Mouse (Mus musculus) layer of hippocampus, adult 8-10 months (tissue): ENCODE data around the gene Skida1. TPM values are rescaled to one million over a fixed set of nuclear protein-coding genes. Genes with fewer than 3 reads are reported as not detected.
A peak's percentile ranks its signal among the peaks of the same experiment; 100 is the strongest.

Experiments used
- DNase-seq, 2 experiments: peaks; one replicate each; pipeline ENCODE4 v3.0.0; 2022; ENCODE audit warnings: low spot score in 2 of 2
- total RNA-seq, 4 experiments: library from RNA; stranded (reverse); gene quantifications; 2 replicates each; pipeline ENCODE4 v1.2.4; 2022

The Skida1 gene
- total RNA-seq, 4 experiments from 2014 or later: 12.9 to 16.1 (median 13.9) TPM

DNA sequence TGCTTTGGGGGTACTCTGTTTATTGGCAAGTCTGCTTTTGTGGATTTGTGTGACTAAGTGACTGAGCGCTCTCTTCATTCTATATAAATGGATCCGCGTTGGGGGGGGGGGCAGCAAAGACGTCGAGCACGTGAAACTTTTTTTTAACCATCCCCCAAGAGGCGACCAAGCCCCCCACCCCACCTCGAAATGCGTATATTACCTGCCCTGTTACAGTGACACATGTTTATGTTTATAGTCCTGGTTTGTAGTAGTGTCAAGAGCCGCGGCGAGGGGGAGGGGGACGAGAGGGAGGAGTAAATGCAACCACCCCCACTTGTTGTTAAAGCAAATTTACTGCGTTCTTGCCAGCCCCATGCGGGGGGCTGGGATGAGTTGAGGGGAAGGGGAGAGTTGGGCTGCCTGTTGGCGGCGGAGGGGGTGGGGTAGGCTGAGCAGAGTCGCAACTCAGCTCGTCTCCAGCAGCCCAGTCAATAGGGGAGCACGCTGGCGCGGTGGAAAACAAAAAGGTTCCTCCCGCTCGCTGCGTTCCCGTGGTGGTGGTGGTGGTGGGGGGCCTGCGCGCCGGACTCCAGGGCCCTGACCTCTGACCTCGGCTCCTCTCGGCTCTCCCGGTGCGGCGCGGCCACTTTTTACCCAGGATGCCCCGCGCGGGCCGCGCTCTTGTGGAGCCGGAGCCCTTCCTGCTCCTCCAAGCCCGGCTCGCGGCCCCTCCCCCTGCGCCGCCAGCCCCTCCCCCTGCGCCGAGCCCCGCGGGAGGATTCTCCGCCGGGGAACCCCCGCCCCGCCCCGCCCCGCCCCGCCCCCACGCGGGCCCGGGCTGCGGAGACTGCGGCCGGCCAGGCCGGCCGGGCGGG lies 7.3 kb upstream of the Skida1 start:
- DNase-seq: peak; percentile 87 to 88

DNA sequence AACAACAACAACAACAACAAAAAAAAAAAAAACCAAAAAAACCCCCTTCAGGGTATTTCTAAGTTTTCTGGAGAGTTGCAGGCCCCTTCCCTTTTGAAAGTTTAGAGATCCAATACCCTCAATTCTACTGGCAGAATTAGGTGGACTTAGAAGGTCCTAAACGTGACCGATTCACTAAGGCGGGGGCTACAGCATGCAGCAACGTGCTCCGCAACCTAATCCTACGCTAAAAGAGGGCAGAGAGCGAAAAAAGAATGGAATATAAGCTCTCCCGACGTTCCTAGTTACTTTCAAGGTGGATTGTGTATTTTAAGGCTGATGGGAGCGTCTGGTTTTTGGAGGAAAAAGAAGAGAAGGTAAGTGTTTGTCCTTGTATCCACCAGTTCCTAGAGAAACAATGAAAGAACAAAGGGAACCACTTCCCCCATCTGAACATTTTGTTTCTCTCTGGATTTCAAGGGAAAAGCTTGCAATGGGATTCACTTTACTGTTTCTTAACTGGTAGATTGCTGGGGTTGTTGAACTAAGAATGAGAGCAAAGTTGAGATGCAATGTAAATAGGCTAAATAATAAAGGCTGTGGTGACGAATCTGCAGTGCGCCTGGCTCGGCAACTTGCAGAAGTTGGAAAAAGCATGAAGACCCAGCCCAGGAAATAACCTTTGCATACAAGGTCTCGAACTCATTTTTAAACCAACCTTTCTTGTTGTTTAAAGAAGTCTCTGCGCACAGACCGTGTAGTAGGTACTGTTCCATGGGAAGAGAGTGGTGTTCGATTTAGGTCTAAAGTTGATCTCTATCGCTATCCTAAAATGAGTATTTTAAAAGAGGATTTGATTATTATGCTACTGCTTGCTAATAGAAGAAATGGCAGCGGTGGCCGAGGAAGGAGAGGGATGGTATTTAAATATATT lies 6.4 kb upstream of the Skida1 start, which contains the start of gene Mllt10:
Mllt10 (plus strand) TSS at position 222 of the 913 bp plus-strand sequence.
- DNase-seq: no peak

DNA sequence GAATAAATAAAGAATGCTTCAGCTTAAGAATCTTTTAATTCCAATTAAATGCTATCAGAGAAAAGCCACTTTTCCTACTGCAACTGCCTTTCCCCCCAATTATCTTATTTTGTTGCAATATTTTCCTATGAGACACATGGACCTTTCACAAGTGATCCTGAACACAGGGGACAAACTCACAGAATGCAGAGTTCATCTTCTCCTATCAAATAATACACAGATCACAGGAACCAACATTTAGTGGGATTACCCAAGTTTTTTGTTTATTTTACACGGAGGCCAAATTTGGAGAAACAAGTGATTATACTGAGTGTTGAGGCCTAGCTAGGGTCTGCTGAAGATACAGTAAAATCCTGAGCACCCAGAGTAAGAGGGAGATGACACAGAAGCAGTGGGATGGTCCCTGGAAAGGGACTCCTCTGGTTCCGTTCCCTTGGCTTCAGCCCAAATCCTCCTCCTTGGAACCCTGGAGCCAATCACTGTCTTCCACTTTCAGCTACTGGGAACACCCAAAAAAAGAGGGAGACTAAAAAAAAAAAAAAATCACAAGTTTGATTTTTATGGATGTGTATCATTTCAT lies 5.2 kb upstream of the Skida1 start:
- DNase-seq: peak in 1 of 2 experiments; percentile 13

DNA sequence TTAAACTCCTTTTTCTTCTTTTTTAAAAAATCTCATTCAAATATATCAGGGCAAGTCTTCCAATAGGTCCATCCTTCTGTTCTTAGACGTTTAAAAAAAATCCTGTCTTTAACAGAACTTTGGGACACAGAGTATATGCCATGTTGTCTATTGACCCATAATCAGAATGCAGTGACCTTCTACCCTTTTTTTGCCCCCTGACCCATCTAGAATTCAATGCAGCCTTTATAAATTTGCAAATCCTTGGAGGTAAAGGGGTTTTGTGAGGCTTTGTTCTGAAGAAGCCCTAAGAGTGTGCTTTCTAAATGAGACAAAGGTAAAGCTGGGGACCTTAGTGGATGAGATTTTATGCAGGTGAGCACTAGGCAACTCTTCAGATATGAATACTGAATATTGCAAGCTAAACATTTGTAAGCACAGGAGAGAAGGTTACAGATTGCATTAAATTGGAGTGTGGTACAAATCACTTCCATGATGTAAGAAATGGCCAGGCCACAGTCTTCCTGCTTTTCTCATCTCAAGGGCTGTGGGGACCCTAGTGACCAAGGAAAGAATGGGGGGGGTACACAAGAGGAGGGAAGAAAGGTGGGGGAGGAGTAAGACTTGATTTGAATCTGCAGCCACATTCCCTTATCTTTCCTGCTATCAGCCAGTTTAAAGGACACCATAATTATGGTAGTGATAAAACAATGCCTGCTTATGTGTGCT lies 4.5 kb upstream of the Skida1 start:
- DNase-seq: no peak

DNA sequence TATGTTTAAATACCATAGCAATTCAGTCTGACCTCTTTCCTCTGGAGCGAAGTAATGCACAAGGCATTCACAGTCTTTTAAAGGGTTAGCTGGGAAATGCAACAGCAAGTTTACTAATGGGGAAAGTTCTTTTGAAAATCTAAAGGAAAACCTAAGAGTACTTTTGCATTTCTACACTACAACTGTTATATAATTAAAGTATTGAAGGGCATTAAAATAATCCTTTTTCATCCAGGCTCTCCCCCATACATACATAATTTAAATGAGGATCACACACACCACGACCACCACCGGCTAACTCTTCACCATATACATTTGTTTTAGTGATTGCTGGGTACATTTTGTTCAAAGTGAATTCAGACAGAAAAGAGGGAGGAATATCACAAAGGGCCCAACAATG lies 3.7 kb upstream of the Skida1 start:
- no peak for DNase-seq

DNA sequence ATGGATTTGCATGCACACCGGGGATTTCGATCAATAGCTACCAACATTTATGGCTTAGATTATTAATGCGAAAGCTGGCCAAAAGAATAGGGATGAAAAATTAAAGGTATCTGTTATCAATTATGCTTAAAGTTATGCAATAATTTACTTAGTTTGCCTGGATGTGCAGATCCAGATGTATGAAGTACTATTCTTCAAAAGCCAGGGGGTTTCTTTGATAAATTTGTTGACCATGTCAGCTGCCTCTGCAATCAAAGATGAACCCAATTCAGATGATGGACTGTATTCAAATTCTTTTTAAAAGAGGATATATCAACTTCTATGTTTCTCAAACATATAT lies 3.0 kb upstream of the Skida1 start:
- no peak for DNase-seq

DNA sequence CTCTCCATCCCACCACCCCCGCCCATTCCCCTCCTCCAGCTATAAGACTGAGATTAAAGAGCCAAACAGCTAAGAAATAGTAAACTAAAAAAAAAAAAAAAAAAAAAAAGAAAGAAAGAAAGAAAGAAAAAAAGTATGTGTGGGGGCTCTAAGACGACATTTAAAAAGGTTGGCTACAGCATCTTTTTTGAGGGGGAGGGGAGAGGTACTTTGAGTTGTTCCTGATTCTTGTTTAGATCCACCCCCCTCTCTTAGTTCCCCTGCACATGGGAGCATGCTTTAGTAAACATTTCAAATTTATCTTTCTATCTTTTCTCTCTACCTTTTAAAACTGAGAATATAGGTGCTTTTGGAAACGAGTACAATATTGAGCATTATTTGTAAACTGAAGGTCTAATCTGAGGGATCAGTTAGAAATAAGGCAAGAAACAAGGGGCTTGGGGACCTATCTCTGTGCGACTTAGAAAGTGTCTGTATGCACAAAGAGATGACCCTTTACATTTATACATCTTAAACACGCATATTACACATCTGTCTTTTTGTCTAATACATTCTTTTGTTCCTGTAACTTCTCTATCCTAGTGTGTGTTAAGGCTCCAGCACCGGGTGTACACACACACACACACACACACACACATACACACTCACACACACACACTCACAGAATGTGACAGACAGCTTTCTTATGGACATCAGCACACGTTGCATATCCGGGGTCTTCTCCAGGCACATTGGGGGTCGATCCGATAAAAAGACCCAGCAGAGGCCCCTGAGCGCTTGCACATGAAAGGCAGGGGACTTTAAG lies 2.4 kb upstream of the Skida1 start:
- no peak for DNase-seq

DNA sequence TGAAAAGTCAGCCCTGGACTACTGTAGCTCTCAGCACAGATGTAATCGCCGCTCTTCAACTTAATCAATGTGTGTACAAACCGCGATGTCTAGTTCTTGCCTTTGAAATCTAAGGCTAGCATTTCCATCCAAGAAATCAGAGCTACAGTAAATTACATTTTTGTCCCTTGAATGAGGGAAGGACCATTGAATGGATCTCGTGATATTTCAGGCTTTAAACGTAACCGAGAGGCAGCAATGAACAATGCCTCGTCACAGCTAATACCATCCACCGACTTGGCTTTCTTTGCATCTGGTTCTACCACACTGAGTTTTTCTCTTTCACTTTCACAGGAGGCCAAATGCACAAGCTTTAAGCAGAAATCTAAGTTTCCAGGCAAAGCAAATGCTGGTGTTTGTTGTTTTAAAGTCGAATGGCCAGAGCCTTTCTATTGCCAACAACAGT lies 1.7 kb upstream of the Skida1 start:
- DNase-seq: no peak

DNA sequence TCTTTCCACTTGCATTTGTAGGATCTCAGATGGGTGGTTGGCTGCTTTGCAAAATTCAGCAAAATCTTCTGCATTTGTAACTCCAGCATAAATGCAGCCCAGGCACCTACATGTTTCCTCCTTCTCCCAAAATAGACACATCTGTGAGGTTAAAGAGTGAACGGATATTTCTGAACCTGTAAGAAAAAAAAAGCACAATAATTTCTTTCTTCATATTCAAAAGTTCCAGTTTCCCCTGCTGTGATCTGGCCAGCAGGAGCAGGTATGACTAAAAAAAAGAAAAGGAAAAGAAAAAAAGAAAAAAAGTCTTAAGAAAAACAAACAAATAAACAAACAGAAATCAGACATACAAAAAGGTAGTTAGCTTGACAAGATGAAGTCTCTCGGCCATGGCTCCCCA lies 1.2 kb upstream of the Skida1 start:
- DNase-seq: no peak

DNA sequence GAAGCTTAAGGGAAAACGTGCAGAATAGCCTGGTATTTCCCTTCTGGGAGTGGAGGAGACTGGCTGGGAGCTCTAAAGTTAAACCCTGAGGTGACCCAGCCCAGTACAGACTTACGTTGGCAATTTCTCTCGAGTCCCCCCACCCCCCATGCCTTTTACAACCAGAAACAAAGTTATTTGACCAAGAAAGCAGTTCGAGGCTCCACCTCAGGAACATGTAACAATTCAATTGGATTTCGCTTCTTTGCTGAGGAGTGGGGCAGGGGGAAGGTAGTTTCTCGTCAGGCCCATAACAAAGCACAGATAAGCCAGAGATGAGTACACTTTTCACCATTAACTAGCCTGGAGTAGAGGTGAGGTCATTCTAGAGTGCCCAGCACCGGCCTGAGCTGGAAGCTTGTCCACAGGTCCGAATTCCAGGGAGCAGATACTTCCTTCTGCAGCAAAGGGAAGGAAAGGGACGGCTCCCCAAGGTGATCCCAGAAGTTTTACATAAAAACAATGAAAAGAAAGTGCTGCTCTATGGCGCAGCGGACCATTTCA lies 499 bp upstream of the Skida1 start:
- DNase-seq: no peak

DNA sequence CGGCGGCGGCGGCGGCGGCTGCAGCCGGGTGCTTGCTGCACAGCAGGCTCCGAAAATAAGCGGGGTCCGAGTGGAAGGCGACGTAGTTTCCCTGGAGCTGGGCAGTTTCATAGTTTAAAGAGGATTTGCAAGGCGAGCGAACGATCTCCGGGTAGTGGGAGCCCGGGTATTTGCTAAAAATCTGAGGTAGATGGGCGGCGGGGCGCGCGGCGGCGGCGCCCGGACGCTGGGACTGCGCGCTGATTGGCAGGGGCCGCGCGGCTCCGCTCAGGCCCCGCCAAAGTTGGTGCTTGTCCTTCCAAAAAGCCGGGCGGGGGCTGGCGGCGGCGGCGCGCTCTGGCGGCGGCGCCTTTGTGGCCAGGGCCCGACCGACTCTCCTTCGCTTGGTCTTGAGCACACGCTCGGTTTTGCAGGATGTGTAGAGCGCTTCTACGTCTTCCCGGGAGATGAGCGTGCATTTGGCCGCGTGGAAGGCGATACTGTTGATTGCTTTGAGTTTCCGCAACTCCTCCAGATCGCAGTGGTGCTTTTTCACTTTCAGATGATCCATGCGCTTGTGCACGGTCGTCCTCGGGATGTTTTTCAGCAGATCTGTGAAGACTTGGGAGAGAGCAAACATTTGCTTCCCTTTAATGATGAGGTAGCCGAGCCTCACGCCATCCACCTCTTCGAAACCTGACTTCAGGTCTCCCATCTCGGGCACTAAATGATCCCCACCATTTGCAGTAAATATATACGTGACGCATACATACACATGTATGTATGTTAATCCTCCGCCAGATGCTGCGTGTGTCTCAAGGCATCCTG lies 1.0 kb downstream of the Skida1 start:
- peak in 1 of 2 experiments; percentile 68 for DNase-seq

DNA sequence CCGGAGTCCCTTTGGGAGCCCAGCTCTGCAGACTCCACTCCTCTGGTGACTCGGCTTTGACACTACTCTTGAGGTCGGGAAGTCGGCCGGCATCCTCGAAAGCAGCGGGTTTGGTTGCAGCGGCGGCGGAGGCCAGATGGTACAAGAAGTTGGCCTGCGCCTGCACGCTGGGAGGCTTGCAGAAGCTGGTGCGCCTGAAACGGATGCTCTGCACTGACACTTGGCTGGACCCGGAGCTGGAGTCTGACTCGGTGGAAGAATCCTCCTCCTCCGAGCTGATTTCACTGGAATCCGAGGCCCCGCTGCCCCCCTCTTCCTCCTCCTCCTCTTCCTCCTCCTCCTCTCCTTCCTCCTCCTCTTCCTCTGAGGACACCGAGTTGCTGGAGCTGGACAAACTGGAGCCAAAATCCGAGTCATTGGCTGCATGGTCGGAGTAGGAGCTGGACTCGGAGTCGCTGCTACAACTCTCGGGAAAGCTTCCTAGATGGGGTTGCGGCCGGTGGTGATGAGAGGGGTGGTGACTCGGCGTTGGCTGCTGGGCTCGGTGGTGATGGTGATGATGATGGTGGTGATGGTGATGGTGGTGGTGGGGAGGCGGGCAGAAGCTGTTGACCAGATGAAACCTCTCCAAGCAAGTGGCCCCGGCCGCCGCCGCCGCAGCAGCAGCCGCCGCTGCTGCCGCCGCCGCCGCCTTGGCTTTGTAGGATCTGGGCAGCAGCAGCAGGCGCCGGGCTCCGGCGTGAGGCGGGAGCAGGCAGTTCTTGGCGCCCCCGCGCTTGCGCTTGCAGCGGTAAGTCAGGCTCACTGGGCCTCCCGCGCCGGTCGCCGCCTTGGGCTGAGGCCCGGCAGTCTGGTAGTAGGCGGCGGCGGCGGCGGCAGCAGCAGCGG lies 1.8 kb downstream of the Skida1 start:
- peak in 1 of 2 experiments; percentile 60 for DNase-seq

DNA sequence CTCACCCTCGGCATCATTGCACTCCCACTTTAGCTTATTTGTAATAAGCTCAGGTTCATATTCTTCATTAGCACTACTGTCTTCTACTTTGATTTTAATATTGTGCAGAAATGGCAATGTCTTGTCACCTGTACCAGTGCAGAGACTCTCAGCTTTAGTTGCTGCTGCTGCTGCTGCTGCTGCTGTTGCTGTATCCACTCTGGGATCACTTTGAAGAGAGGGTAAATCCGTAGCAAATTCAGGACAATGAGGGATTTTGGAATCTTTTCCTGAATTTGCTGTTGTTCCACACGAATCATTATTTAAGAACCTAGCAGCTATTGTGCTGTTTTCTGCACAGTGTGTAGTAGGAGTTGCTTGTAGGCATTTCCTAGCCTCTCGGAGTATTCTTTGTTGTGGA lies 2.7 kb downstream of the Skida1 start:
- no peak for DNase-seq

DNA sequence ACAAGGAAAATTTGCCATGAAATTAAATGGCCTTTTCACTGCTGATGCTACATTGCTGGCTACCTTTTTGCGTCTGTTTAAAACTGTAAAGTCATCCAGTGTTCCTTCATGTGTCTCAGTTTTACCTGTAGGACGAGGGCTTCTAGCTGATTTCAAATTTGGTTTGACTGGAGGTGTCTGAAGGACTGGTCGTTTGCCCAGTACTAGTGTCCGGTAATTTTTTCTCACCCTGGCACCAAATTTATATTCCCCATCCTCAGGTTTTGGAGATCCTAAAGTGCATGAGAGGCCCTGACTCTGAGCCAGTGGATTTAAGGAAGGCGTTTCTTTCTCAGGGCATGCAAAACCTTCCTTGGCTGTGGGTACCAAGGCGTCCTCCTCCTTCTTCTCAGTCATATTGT lies 3.1 kb downstream of the Skida1 start:
- no peak for DNase-seq

DNA sequence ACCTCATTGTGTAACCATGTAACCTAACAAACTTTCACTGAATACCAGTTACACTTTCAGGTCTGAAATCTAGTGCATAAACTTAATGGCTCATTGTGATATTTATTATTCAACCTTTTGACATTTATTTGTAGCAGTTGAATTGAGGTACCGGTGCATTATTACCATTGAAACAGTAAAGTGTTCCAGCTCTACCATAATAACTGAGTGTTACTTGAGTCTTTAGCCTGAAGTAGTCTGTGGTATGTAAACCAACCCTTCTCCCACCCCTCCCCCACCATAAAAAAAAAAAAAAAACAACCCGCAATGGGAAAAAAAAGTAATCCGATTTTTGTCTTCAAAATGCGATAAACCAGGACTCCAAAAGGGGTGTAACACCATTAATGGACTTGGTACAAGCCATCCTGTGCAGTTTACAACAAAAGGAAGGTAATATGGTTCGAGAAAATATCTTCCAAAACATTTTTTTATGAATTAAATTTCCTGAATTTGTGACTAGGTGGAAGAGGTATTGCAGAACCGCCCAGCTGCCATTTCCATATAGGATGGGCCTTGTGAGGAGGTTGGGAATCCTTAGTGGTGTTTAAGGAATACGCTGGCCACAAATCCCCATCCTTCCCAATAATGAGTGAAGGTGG lies 3.6 kb downstream of the Skida1 start:
- DNase-seq: no peak

DNA sequence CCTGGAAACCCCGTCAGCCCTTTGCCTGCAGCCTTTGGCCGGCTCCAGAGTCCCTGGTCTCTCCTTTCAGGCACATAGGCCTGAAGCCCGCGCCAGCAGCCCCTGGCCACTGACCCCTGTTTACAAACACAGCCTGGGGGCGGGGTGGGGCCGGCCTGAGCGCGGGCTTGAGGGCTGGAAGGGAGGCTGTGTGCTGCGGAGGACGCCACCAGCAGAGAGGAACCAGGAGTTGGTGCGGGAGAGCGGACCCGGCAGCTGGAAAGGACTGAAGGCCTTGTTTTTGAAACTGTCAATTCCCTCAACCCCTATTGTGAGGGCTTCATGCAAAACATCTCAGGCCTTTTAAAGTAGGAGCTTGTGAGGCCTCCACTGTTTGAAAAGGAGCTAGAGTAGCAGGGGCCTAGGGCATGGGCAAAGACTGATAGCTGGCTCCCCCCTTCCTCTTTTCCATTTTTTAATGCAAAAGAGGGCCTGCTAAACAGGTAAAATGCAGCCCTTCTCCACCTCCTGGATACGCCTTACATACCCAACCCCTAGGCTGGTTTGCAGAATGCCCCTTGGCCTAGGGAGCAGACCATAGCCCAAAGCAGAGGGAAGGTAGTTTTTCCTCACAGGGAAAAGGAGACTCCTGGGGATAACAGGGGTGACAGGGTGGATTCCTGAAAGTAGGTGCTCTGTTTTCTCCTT lies 7.5 kb downstream of the Skida1 start:
- DNase-seq: no peak
